Mouse (Mus musculus) regulatory T cell (primary cell): ENCODE results near the gene Praf2.

Experiments used
- in situ Hi-C: fragments of 300-600 bp; cut with MboI, MseI; formaldehyde crosslinking; loops from one replicate; pipeline ENCODE4 v1.15.1; 2025; ENCODE audit warnings: high pct_unique_total_duplicates

Gene Praf2

GRCm38 (mm10) chrX:7778450-7779244 is 50.4 kb downstream of the Praf2 start:
- in situ Hi-C loops: loop anchor here (10.0 kb wide), 1 partner anchor 344 kb away; no protein-coding TSS in a partner anchor

- in situ Hi-C loops: loop anchor here (10.0 kb wide), 1 partner anchor 344 kb away; no protein-coding TSS in a partner anchor
Observed at GRCm38 (mm10) chrX:7779294-7779693, 51.1 kb downstream of the Praf2 start.
